Mouse (Mus musculus) cerebellum, adult 18-20 months (tissue): ENCODE results near the gene Ece1.

ENCODE experiments used
- DNase-seq, 2 experiments: peaks; one replicate each; pipeline ENCODE4 v3.0.0; 2021

Gene Ece1

GRCm38 (mm10) chr4:137919116-137919515, 57.1 kb downstream of the Ece1 start:
- DNase-seq = peak; percentile 62

- no peak for DNase-seq
Observed at GRCm38 (mm10) chr4:137920005-137920404, 58.0 kb downstream of the Ece1 start.

- no peak for DNase-seq
Observed at GRCm38 (mm10) chr4:137920500-137920961, 58.5 kb downstream of the Ece1 start.

GRCm38 (mm10) chr4:137921510-137921909, 59.5 kb downstream of the Ece1 start:
- DNase-seq = no peak

GRCm38 (mm10) chr4:137923052-137923451, 61.0 kb downstream of the Ece1 start:
- no peak for DNase-seq

GRCm38 (mm10) chr4:137925176-137925575, 63.1 kb downstream of the Ece1 start:
- DNase-seq = no peak

- DNase-seq = no peak
Observed at GRCm38 (mm10) chr4:137926161-137926560, 64.1 kb downstream of the Ece1 start.

- DNase-seq = no peak
Observed at GRCm38 (mm10) chr4:137927136-137927535, 65.1 kb downstream of the Ece1 start.

GRCm38 (mm10) chr4:137927741-137928535, 65.9 kb downstream of the Ece1 start:
- DNase-seq = no peak

GRCm38 (mm10) chr4:137928813-137929212, 66.8 kb downstream of the Ece1 start:
- no peak for DNase-seq

- DNase-seq = no peak
Observed at GRCm38 (mm10) chr4:137929341-137930016, 67.4 kb downstream of the Ece1 start.

GRCm38 (mm10) chr4:137930500-137931008, 68.5 kb downstream of the Ece1 start:
- no peak for DNase-seq

- no peak for DNase-seq
Observed at GRCm38 (mm10) chr4:137931009-137931757, 69.1 kb downstream of the Ece1 start.

- no peak for DNase-seq
Observed at GRCm38 (mm10) chr4:137932554-137933178, 70.6 kb downstream of the Ece1 start.

GRCm38 (mm10) chr4:137933328-137933727, 71.3 kb downstream of the Ece1 start:
- DNase-seq = no peak

GRCm38 (mm10) chr4:137936134-137936533, 74.1 kb downstream of the Ece1 start:
- no peak for DNase-seq

- DNase-seq = peak; percentile 79 to 82
Observed at GRCm38 (mm10) chr4:137940061-137940460, 78.0 kb downstream of the Ece1 start.

- DNase-seq = no peak
Observed at GRCm38 (mm10) chr4:137941131-137941844, 79.3 kb downstream of the Ece1 start.

GRCm38 (mm10) chr4:137941871-137942781, 80.1 kb downstream of the Ece1 start:
- peak; percentile 78 to 83 for DNase-seq

- DNase-seq = peak; percentile 58 to 65
Observed at GRCm38 (mm10) chr4:137942782-137943486, 80.9 kb downstream of the Ece1 start.
